Mouse (Mus musculus): Measurements from ENCODE around the gene Pfn1.
A peak's percentile ranks its signal among the peaks of the same experiment; 100 is the strongest.

The Pfn1 gene

DNA sequence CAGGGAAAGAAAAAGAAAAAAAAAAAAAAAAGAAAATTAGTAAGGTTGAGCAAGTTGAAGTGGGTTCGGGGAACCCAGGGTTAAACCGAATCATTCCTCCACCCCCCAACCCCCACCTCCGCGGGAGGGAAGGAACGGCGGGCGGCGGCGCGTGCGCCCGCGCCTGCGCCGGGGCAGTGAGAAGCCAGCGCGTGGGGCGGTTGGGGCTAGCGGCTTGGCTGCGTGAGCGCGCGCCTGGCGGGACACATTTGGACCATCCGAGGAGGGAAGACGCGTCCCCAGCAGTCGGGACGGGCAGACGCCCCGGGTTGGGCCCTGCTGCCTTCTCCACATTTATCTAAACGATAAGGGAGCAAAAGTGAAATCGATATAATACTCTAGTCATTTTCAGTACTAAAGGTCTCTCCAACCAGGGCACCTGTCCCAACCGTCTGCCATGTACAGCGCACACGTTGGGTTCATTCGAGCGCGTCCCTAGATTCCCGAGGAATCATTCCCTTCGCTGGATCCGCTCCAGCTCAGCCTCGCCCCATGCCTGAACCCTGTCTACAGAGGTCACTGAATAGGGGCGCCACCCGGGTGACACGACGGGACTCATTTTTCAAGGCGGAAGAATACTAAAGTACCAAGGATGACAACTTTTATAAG is 603 bp upstream of the Pfn1 start:
- DNase-seq (ENCODE audit: low read depth), result peak; percentile 88

GRCm38 (mm10) chr11:70653345-70654197 is 873 bp downstream of the Pfn1 start:
- DNase-seq (ENCODE audit: low read depth), result peak; percentile 84

DNA sequence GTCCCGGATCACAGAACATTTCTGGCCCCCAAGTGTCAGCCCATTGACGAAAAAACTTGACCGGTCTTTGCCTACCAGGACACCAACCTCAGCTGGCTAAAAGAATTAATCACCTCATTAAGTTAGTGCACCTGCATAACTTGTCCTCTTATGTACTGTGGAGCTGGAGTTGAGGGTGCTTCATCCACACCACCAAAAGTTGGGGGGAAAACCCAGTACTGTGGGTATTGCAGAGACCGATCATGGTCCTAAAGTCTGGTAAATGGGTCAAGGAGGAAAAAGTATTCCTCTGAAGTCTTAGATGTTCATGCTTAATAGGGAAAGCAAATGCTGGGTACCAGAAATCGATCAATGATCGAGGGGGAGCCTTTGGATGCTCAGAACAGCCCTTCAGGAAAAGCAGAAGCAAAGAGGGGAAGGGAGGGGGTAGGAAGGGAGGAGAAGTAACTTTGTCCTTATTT is 1.5 kb downstream of the Pfn1 start:
- peak; percentile 72 for DNase-seq (ENCODE audit: low read depth)

DNA sequence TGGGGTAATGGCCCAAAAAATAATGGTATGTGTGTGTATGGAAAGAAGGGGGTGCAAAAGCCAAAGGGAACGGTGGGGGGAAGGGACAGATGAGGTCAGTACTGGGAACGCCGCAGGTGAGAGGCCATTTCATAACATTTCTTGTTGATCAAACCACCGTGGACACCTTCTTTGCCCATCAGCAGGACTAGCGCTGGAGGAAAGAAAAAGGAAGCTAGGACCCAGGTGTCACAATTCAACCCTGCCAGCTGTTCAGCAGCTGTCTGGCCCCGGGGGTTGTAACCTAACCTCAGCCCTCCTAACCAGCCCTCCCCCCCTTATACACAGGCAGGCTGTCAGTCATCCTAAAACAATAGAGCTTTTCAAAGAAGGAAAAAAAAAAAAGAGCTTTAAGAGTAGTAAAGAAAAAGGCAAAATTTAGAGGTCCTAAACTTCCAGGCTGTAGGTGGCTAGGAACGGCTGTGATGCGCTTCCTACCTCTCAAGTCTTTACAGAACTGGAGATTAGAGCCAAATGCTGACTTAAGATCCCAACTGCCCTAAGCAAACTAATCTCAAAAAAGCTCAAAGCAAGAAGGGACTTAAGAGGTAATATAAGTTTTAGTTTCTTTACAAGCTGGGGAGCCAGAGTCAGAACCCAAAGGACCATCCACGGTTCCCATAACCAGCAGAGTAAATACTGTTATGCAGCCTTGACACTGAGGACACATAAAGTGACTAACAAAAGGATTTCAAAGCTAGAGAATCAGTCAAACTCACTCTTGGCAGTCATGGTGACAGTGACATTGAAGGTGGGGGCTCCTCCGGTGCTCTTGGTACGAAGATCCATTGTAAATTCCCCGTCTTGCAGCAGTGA is 2.2 kb downstream of the Pfn1 start:
- DNase-seq (ENCODE audit: low read depth), result peak; percentile 59

DNA sequence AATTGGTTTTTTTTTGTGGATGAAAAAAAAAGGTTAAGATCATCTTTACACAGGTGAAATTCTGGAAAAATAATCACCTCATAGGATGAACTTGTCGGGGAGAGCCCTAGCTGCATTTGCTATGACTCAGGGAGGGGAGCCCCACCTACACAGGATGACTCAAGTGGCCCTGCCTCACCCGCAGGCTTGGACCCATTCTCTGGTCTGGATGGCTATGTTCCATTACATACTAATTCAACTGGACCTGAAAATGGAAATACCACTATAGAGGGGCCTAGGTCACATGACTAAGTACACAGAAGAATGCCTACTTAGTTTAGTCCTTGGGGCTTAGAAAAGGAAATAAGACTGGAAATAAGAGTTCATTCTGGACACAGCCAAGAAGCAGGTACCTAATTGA is 3.1 kb downstream of the Pfn1 start:
- peak; percentile 47 for DNase-seq (ENCODE audit: low read depth)

- DNase-seq (ENCODE audit: low read depth), result peak; percentile 87
Measured at GRCm38 (mm10) chr11:70650322-70651175, 3.9 kb downstream of the Pfn1 start.

DNA sequence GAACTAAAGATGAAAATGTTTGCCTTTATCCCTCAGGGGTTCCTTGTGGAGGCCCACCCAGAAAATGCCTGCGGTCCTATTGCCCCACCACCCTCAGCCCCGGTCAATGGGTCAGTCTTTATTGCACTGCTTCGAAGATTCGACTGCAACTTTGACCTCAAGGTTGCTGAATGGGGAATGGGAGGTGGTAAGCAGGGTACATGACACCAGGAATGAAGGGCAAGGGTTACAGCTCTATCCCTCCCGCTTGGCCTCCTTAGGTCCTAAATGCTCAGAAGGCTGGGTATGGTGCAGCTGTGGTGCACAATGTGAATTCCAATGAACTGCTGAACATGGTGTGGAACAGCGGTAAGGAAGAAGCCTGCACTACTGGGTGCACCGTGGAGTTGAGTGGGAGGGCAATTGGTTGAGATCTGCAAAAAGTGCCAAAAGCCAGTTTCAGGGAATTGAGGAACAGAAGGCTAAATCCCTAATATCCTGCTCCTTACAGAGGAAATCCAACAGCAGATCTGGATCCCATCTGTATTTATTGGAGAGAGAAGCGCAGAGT is 5.2 kb downstream of the Pfn1 start:
- DNase-seq (ENCODE audit: low read depth), result peak; percentile 46

GRCm38 (mm10) chr11:70648512-70648911 is 5.9 kb downstream of the Pfn1 start:
- peak; percentile 47 for DNase-seq (ENCODE audit: low read depth)

- DNase-seq (ENCODE audit: low read depth), result no peak
Measured at GRCm38 (mm10) chr11:70647716-70648420, 6.6 kb downstream of the Pfn1 start.

GRCm38 (mm10) chr11:70646691-70647650 is 7.5 kb downstream of the Pfn1 start, which contains the start of the genes Rnf167 and Slc25a11:
Rnf167 (plus strand) TSS chr11:70647235.
Slc25a11 (minus strand) TSS chr11:70647479.
- peak; percentile 98 for DNase-seq (ENCODE audit: low read depth)

GRCm38 (mm10) chr11:70646259-70646555 is 8.2 kb downstream of the Pfn1 start:
- no peak for DNase-seq (ENCODE audit: low read depth)

DNA sequence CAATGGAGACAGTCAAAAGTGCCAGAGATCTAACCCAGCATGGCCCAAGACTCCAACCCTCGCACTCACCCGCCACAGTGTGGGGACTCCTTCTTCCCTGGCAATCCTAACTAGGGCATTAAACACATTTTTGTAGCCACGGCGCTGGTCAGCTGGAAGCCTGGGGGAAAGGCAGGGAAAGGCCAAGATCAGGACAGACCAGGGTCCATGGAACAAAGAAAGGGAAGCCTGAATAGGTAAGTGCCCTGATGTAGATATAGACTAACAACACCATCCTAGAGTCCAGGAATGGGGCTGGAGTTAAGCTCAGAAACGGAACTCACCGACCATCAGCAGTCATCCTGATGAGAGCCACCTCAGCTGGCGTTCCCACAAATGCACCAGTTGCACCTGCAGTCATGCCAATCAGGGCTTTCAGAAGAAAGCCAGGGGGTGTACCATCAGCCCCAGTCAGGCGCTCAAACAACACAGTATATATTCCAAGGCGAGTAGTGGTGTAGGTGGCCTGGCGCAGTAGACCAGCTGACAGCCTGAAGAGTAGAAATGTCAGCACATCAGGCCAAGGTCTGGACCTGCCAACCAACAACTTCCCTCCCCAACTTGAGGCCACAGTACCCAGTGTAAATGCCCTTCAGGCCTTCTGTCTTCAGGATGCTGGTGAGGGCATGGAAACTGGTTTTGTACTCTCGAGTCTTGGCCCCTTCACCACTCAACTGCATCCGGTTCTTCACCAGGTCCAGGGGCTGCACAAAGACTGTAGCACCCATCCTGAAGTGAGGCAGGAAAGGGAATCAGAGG is 8.8 kb downstream of the Pfn1 start:
- no peak for DNase-seq (ENCODE audit: low read depth)

DNA sequence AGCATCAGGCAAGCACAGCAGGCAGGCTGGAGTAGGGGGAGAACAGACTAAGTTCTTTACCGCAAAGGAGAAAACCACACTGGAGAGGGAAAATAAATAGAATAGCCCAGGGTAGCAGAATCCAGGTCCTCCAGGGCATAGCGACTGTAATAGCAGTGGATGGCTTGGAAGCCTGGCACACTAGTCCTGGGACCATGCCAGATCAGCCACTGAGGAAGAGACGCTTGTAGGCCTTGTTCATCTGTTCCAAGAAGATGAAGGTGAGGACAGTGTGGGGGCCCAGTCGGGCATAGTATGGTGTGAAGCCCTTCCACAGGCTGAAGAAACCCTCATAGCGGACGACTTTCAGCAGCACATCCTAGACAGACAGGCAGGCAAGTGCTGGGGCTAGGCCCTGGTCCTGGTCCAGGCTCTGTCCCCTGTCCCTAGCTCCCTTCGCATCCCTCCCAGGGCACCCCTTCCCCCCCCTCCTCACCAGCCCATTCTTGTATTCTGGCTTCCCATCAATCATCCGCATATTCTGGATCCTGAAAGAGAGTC is 9.8 kb downstream of the Pfn1 start:
- DNase-seq (ENCODE audit: low read depth), result no peak

GRCm38 (mm10) chr11:70643051-70643450 is 11.4 kb downstream of the Pfn1 start:
- no peak for DNase-seq (ENCODE audit: low read depth)

- no peak for DNase-seq (ENCODE audit: low read depth)
Measured at GRCm38 (mm10) chr11:70641241-70641640, 13.2 kb downstream of the Pfn1 start.

DNA sequence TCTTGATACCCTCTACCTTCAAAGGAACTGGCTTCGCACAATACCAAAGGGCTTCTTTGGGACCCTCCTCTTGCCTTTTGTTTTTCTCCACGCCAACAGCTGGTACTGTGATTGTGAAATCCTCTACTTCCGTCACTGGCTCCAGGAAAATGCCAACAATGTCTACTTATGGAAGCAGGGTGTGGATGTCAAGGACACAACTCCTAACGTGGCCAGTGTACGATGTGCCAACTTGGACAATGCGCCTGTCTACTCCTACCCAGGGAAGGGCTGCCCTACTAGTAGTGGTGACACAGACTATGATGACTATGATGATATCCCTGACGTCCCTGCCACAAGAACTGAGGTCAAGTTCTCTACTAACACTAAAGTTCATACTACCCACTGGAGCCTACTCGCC is 14.5 kb downstream of the Pfn1 start:
- no peak for DNase-seq (ENCODE audit: low read depth)

DNA sequence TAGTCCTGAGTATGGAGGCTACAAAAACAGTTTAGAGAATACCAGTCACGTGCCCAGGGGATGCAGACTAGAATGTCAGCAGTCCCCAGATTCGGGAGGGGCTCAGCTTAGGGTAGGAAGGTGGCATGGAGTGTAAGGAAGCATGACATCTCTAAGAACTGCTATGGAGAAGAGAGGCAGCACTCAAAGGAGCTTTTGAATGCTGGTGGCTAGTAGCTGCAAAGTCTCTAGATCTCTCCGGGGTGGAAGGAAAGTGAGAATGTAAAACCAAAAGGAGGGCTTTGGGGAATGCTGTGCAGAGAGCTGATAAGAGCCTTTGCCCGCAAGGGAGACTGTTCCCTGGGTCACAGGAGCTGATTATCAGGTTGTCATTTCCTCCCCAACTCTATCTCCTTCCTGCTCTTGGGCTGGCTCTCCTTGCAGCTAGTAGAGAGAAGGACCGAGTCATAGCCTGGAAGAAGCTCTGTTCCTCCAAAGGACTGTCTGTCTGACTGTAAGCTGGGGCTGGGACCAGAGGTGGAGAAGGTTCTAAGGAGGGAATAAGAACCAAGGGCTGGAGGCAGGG is 15.6 kb downstream of the Pfn1 start, which contains the start of gene Gp1ba:
Gene Gp1ba, plus strand, starts transcription at position 409 of the 565 bp plus-strand sequence.
- DNase-seq (ENCODE audit: low read depth), result no peak

DNA sequence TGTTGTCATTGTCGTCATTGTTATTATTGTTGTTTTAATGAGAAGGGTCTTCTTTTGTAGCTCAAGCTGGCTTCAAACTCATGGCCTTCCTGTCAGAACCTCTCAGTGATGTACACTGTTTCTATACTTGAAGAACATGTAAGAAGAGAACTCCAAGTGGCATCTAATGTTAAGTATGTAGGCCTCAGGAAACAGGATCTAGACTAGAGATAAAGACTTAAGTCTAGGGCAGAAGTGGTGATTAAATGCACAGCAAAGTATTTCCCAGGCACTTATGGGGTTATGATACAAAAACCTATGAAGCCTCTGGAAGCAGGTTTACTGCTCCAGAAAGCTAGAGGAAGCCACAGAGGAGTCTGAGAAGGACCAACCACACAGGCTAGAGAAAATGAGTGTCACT is 16.2 kb downstream of the Pfn1 start:
- no peak for DNase-seq (ENCODE audit: low read depth)
